Mouse (Mus musculus): ENCODE data around the gene Upk1b.
"Not testable (repeated sequence)": the region's sequence is repeated elsewhere in the genome, so short reads cannot be mapped to it uniquely, and the experiment has no call there.

The Upk1b gene

DNA sequence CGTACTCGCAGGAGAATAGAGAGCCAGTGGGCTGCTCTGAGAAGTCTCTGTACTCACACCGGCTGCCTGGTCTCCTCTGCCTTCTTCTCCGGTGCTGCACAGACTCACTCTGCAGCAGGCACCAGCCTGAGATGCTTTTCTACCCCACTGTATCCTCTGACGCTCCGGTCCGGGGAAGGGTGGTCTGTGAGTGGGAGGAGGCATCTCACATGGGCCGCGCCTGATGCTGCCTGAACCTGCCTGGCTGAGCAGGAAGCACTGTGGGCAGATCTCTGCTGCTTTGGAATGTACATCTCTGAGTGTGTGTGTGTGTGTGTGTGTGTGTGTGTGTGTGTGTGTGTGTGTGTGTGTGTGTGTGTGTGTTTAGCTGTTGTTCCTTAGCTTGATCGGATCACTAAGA lies at the start of gene Upk1b:
Upk1b (minus strand) TSS at position 238 of the 400 bp plus-strand sequence.
- DNase-seq, result no peak

DNA sequence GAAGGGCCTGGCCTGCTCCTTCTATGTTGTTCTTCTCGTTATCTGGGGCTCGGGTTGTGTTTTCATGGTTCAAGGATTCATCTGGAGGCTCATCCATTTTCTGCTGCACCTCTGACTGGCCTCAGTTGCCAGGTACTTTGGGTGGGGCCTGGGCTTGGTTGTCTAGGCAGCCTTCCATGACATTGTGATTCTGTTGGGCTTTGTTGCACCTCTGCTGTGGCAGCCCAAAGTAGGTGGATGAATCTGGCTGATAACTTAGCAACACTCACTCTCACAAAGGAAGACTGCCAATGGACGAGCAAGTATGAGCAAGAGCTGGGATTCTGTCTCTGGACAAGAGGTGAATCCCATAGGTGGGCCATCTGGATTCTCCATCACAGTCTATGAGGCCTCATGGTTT lies 28.5 kb upstream of the Upk1b start, which contains the start of gene 4930435E12Rik:
4930435E12Rik (minus strand) TSS at position 101 of the 400 bp plus-strand sequence.
- DNase-seq, result no peak

DNA sequence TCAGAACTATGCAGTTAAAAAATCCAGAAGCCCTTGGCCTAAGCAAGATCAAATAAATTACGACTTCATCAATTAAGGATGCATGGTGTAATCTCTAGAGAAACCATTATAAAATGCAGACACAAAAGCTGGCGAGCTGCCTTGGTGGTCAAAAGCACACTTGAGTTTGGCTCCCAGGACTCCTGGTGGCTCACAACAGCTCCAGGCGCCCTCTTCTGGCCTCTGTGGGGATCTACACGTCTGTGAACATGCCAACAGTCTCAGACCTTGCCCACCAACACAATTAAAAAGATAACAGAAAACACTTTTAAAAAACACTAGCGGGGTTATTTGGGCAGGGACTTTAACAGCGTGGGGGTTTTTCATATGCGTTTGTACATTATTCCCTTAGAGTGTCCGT lies 12.4 kb upstream of the Upk1b start:
- DNase-seq, result peak; percentile 63

DNA sequence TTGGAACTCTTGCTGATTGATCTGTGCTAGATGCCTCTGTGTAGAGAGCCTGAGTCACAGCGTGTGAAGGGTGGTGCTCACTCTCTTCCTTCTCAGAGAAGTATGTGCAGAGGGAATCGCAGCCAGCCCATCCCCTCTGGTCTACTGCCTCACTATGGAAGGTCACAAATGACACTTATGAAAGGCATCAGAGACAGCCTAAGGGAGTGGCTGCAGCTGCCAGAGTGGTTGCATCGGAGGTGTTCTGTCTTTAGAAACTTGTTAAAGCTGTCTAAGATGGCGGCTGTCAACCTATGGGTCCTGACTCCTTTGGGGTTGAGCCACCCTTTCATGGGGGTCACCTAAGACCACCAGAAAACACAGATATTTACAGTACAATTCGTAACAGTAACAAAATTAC lies 10.1 kb upstream of the Upk1b start:
- no peak for DNase-seq

DNA sequence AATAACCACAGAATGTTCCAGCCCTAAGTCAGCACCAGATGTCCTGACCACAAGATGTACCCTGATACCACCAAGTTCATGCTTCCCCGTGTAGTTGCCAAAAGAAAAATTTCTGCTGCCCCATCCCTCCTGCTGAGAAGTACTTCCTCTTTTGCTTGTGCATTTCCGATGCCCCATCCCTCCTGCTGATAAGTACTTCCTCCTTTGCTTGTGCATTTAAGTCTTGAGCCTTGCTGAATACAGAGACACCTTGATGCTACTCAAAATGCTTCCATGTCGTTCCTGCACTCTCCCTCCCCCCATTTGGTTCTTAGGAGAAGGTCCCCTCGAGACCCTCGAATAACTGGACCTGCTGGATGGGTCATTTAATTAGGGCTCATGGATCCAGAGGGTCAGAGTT lies 7.7 kb upstream of the Upk1b start:
- DNase-seq, result not testable (repeated sequence)

DNA sequence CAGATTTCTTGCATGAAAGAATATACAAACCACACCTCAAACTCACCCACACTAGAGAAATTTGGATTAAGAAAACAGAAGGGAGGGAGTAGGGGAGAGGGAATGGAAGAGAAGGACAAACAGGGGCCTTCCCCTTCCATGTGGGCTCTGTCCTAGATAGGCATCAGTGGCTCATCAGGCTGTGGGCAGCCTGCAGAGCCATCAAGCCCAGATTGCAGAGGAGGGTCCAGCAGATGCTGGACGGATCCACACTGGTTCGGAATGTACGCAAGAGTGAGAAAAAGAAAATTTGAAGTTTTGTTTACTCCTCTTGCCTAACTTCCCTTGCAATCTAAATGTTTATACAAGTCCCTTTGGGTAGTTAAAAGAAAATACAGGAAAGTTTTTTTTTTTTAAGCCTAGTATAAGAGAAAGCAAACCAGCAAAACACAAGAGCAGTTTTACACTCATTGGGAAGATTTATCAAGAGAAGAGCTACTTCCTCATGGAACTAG lies 1.1 kb downstream of the Upk1b start:
- DNase-seq, result no peak

DNA sequence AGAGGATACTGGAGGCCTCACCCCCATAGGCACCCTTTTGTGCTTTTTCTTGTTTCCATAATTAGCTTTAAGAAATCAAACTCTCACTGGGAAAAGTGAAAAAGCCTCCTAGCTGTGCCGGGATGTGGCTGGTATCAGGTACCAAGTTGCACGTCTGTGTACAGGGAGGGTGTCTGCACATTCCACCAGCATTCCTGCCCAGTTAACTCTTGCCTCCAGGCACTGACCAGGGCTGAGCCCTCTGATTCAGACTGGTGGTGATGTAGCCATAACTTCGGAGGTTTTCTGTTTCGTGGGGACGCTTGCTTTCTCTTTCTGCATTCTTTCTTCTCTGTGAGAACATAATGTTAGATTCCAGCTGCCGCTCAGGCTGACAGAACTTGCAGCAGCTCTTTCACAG lies 7.0 kb downstream of the Upk1b start:
- DNase-seq, result no peak

DNA sequence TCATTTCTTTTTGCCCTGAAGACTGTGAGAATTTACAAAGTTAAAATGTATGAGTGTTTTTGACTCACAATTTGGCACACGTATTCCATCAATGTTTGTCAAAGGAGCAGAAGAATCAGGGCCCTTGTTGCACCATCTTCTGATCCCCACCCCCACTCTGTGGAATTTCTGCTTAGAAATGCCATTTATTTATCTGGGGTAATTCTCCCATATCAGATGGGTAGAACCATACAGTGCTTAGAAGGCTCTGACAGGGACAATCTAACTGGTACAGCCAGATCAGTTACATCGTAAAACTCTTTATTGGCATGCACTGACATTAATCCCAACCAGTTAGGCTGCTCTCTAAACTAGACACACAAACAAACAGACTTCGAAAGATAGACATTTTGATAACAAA lies 10.2 kb downstream of the Upk1b start:
- no peak for DNase-seq

DNA sequence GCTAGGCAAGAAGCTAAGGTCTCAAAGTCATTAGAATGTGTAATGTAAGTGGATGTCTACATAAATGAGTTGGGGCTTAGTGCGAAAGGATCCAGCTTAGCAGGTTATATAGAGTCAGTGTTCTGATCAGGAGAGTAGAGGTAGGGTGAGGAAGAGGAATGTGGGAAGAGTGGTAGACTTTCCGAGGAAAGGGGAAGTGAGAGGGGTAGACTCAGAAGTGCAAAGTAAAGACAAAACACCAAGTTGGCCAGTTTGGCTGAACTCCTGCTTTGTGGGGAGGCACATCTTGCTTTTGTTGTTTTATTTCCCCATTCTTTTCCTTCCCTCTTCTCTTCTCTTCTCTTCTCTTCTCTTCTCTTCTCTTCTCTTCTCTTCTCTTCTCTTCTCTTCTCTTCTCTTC lies 11.1 kb downstream of the Upk1b start:
- no peak for DNase-seq

DNA sequence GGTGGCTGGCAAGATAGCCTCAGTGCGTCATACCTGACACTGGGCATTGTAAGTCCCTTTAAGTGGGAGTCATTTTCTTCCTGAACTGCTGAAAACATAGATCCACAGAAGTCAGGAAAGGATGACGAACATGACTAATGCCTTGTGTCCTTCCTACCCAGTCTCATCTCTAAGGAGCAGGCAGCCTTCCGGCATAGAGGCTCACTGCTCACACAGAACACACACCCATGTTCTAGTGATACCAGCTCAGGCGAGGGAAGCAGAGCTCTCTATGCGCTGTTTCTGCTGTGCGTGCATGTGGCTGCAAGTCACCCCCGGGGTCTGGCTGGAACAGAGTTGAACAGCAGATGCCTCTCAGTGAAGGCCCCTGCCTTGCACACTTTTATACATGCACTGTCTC lies 14.8 kb downstream of the Upk1b start:
- no peak for DNase-seq

DNA sequence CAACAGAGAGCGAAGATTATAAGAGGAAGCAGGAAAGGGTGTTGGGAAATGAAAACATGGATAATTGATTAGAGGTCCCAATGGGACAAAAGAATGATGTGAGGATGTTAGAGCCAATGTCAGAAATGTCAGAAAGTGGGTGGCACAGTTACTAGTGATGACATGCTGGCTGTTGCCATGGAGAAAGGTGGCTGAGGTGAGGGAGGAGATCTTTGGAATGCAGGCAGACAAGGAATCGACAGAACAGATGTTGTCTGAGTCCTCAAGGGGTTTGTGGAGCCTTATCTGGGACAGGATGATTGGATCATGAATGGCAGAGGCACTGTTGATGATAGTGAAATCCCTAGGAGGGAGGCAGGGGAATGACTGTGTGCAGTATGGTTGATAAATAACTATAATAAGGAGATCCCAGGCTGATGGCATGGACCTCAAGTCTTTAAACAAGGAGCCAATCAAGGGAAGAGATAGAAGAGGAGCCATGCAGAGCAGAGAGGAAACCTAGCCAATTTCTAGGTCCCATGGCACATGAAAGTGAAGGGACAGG lies 17.5 kb downstream of the Upk1b start:
- DNase-seq, result no peak

DNA sequence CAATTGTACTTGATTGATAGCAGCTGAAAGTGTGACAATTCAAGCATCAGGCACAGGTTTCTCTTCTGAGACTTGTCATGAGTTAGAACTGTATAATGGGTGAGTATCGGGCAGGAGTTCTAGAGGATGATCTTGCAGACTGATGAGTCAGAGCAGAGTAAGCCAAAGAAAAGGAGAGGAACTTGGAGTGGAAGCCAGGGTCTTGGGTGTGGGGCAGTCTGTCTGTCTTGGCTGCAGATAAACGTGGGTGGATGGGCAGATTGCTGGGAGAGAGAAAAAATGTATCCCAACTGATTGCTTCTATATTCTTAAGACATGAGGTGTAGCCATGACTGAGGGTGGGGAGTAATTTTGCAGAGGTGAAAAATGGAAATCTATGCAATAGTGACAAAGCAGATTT lies 18.2 kb downstream of the Upk1b start:
- DNase-seq, result no peak

DNA sequence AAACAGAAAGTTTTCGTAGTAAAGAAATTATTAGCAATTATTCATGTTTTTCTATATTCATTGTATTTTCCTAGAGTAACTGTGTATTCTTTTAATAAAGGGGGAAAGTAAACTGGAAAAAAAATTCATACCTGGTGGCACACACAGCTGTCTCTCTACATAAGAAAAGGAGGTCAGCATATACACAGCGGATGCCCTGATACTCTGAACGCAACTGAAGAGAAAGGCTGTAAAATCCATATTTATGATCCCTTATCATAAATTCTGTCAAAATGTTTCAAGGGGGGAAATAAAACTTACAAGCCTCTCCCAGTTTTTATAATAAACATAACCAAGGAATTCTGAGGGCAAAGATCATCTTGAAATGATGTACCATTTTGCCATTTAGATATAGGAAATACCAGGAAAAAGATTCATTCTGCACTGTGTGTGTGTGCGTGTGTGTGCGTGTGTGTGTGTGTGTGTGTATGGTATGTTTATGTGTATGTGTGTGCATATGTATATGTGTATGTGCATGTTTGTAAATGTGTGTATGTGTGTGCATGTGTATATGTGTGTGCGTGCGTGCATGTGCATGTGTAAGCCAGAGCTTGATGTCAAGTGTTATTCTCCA lies 19.1 kb downstream of the Upk1b start:
- no peak for DNase-seq

DNA sequence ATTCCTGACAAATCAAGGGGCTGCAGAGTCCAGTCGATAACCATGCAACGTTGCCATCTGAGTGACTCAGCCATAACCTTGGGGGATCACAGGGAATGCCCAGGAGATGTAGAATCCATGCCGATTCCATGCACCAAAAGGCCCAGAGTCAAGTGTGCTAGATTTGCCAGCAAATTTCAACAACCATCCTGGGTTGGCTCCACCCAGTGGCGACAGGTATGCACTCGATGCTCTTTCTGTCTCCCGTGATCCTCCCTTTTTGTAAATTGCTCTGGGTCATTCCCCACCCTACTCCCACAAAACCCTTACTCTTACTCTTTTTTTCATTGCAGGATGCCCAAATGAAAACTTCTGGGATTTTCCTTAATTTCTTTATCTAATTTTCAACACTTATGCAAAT lies 23.8 kb downstream of the Upk1b start:
- no peak for DNase-seq

DNA sequence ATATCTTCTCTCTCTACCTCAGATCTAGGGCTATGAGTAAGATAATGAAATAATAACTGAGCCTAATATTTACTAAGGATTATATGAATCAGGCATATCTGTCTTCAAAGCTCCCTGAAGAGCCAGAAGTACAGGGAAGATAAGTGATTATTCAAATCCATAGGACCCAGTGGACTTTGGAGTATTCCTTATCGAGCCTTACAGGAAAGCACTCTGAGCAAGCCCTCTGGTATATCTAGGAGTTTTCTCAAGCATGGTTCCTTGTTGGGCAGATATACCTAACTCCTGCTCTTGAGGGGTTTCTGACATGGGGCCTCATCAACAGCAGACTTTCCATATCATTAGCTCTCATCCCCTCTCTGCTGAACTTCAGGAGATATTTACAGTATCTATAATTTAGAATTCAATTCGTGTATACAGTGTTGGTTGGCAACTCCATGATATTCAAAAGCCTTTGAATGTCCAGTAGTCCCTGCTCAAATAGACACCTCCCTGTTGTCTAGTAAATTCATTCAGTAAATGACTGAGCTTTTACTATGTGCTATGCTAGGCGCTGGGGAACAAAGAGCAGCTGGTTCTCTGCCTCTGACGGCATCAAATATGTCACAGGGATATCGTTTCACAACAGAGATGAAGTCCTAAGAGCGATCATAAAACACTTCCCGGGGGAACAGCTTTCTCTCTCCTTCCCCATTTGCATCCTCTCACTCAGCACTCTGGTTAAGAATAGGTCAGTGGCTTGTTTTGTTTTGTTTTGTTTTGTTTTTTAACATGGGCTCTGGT lies 25.0 kb downstream of the Upk1b start:
- DNase-seq, result no peak

DNA sequence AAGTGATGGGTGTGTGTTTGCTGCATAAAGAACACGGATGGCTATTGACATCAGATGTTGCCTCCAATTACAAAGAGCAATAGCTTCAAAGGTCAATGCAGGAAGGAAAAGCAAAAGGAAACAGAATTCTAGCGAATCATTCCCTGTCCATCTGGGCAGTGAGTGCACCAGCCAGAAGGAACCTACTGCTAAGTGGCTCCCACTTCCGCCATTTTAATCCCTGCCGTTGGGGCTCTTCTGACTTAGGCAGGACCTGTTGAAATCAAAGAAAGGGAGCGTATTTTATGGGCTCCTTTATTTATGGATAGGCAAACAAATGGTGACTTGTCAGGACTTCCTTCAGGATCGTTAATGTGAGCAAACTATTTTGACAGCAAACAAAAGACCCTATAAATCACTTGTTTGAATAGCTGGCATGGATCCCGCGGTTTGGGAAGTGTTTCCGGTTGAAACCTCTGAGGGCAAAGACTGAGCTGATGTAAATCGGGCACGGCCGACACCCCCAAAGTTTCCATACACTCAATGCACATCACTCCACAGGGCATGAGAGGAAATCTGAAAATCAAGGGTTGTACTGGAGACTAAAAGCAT lies 27.1 kb downstream of the Upk1b start:
- DNase-seq, result no peak

DNA sequence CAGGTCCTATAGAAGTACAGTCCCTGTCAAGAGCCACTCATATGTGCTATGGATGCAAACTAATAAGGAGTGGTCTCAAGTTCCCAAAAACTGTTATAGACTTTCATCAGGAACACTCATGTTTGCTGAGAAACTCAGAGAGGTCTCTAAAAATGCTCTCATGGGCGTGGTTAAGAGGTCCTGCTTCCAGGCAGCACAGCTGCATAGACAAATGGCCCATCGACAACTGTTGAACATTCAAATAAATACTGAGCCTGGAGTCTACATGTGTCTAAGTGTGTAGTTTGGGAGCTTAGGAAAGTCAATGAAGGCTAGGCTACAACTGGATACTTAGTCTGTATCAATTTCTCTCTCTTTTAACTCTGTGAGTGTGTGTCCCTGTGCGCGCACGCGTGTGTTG lies 29.0 kb downstream of the Upk1b start:
- no peak for DNase-seq

DNA sequence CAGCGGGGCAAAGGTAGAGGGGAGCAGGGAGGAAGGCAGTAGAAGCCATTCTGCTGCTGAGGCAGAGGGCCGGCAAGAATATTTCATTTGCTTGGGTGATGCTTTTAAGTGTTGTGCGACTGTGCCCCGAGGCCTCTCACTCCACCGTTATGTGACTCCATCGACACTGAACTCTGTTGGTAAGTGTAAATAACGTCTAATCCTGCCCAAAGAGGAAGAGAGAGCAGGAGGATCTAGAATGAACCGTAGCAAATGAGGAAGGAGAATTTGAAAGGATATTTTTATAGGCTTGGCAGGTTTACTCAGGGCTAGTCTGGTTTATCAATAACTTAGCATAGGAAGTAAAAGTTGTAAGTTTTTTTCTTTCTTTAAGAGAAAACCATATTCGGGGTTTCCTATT lies 30.6 kb downstream of the Upk1b start:
- DNase-seq, result no peak

DNA sequence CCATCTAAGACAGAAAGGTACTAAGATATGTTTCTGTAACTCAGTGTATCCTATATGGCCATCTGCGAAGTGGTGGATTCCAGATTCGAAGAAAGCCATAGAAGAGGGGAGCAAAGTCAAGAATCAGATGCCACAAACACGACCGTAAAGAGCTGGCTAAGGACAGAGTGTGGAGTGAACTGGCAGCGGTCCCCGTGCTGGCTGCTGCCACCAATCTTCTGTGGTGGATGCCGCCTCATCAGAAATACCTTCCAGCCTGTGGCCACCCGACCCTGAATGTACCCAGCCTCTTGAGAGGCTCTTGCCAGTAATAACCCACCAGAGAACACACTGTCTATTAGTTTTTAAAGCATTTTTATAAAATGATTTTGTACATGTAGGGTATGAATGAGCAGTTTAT lies 31.7 kb downstream of the Upk1b start:
- DNase-seq, result no peak

DNA sequence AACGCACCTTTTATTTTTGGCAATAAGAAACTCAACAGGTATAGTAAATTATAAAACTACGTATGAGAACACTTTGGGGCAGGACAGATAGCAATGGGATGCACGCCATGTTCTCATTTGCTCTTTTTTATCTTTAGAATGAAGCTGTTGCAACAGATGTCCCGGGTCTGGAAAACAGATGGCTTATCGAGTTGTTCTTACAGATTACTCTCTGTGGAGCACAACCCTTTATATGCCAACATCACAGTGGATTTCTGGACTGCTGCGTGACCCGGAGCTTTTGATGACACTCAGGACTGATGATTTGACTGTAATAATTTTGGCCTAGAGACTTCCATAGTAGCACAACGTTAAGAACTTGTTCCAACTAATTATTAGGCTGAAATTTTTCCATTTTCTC lies 32.4 kb downstream of the Upk1b start:
- peak; percentile 25 for DNase-seq

DNA sequence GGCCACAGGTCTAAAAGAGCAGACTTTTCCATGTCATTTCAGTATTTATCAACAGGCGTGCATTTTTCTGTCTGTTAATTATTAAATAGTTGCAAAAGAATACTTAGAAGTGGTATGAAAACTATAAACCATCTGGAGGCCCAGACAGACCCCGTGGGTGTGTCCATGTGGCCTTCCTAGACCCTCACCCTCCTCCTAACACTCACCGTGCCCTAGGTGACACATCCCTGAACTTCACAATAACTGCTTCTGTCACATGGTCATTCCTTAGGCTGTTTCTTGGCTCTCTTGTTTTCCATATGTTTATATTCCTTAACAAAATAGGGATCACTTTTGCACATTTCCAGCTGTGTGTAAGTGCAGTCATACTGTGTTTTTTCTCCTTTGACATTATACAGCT lies 33.5 kb downstream of the Upk1b start:
- no peak for DNase-seq

DNA sequence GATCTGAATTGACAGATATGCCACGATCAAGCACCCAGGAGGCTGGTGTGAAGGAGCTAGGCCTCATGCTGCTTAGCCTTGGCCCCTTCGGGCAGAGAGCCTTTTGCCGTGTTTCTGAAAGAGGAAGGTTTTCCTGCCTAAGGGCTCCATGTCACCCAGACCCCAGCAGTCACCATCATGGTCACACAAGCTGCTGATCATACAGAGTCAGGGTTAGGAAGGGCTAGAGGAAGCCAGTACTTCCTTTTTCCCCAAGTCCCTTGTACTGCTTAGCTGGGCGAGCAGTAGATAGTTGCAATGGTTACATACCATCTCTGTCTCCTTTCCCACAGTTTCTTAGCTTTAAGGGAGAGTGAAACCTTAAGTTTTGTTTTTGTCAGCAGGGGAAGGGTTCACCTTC lies 36.6 kb downstream of the Upk1b start:
- DNase-seq, result no peak

DNA sequence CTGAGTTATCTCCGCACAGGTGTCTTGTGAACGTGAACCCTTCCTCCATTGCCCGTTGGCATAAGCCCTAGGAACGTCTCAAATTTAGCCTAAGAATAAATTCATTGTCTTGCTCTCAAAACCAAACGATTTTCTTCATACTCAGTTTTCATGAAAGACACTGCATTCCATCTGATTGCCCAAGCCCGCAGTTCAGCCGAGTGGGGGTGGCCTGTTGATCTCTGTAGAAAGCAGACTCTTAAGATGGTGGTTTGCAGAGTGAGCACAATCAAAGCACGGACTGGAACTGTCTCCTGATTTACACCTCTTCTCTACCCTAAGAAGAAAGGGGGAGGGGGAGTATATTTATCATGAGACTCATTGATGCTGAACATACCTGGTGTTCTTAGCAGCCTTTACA lies 37.7 kb downstream of the Upk1b start:
- no peak for DNase-seq

DNA sequence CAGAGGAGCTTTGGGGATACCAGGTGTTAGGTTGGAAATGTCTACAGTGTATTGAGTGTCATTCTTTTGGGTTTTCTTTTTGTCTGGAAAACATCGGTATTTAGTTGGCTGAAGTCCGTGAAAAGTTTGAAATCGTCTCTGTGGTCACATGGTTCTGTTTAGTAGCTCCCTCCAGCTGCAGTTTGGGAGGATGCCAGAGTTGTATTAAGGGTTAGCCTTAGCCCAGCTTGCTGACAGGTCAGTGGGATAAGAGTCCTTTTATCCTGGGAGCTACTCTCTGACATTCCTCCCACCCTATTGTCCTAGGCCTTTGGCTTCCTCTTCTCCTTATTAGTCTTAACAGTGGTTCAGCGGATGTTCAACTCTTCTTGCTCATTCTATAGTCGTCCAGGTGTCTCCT lies 38.2 kb downstream of the Upk1b start:
- DNase-seq, result no peak

Measured in right cerebral cortex, adult 18-20 months (tissue).